10 mouse cellular contexts compared by ENCODE assay signal in the genomic region with DNA sequence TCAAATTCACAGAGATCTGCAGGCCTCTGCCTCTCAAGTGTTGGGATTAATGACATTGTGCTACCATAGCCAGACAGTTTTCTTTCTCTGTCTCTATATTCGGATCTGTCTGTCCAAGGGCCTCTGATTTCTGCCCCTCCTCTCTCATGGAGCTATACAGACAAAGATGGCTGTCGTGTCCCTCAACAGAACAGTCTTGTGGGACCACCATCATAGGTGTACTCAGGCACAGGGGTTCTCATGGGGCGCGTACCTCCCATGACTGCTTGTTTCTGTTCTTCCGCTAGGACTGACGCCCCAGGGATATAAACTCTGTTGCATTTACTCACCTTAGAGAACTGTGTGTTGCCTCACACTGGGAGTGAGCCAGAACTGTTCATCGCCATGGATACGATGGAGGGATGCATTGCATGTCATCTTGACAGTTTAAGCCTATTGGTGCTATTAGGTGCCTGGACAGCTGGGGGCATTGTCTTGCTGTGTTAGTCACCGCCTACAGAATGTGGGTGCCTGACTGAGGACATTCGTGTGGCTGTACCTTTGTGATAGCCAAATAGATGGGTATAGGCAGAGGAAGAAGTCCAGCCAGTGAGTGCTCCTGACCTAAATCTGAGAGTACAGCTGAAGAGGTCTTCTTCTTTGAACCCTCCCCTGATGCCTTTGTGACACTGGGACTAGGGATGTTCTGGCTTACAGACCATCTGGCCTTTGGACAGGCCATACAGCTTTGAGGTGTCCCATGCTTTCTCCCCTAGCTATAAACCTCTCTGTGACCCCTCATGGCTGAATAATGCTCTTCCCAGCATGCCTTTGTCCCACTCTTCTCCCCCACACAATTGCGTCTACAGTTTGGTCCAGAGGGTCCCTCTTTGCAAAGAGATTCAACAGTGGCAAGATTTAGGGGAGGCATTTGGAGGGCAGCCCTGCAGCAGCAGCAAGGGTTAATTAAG.
DNase-seq lines count a peak whose midpoint lies in the region; ATAC-seq lines count a peak whose summit lies in the region.
"Had no signal": no experiment of that assay in that cellular context is flagged by ENCODE, and none has a peak within 500 bp of the region (broad histone marks: within the 10 kb centered on the region; RNA-seq: fewer than 3 reads in every experiment).

No protein-coding gene starts in this region.

- no peak overlapping the region for H3K4me3 ChIP-seq in kidney, embryonic 16.5 days (ENCODE audit: low read length)
- H3K4me3 ChIP-seq in hindbrain, embryonic 14.5 days (replicated peaks; ENCODE audit: low read length): no peak overlapping the region
- no peak overlapping the region for H3K4me3 ChIP-seq in neural tube, embryonic 14.5 days (ENCODE audit: low read depth, low read length)
- H3K4me3 ChIP-seq: embryonic facial prominence, embryonic 15.5 days had no signal

- peak overlapping the region; percentile 81 for H3K27ac ChIP-seq in kidney, embryonic 16.5 days (ENCODE audit: low read length)
- no peak overlapping the region for H3K27ac ChIP-seq in hindbrain, embryonic 14.5 days
- H3K27ac ChIP-seq in neural tube, embryonic 14.5 days (ENCODE audit: low read depth, low read length): peak overlapping the region; percentile 22; the same call in 1 of the 2 replicates
- H3K27ac ChIP-seq: embryonic facial prominence, embryonic 15.5 days had no signal

- no peak overlapping the region for H3K9ac ChIP-seq in kidney, embryonic 16.5 days (replicated peaks; ENCODE audit: low read length)
- H3K9ac ChIP-seq in hindbrain, embryonic 14.5 days: no peak overlapping the region
- no peak overlapping the region for H3K9ac ChIP-seq in neural tube, embryonic 14.5 days (replicated peaks; ENCODE audit: low read depth, low read length)
- H3K9ac ChIP-seq: embryonic facial prominence, embryonic 15.5 days had no signal

- no peaks in the 10 kb centered on the region for H3K9me3 ChIP-seq in kidney, embryonic 16.5 days (ENCODE audit: low read length)
- no peaks in the 10 kb centered on the region for H3K9me3 ChIP-seq in hindbrain, embryonic 14.5 days (ENCODE audit: control insufficient read depth, low read length)
- no peaks in the 10 kb centered on the region for H3K9me3 ChIP-seq in neural tube, embryonic 14.5 days (ENCODE audit: control insufficient read depth, low read length)
- H3K9me3 ChIP-seq: embryonic facial prominence, embryonic 15.5 days had no signal

- no peak for DNase-seq in kidney, postnatal 10 days
- peak; percentile 75 for DNase-seq in embryo, embryonic 10.5 days (ENCODE audit: low spot score)
- no peak for DNase-seq in hindbrain, embryonic 14.5 days (ENCODE audit: low spot score)
- no peak for DNase-seq in thymus, postnatal 10 days (ENCODE audit: low spot score in 2 of 2)
- no peak for DNase-seq in heart, adult 9 months (ENCODE audit: low spot score in 2 of 2)
- DNase-seq in thymus, postnatal 0 days (ENCODE audit: low spot score): no peak
- DNase-seq: kidney, postnatal 4 days had no signal

- no peaks in the 10 kb centered on the region for H3K27me3 ChIP-seq in kidney, embryonic 16.5 days (ENCODE audit: insufficient read depth, low read length)
- H3K27me3 ChIP-seq in hindbrain, embryonic 14.5 days (ENCODE audit: control insufficient read depth, insufficient read depth, low read length): no peaks in the 10 kb centered on the region
- H3K27me3 ChIP-seq in neural tube, embryonic 14.5 days (ENCODE audit: control insufficient read depth, insufficient read depth, low read length): no peaks in the 10 kb centered on the region
- H3K27me3 ChIP-seq: embryonic facial prominence, embryonic 15.5 days had no signal

- H3K4me2 ChIP-seq in kidney, embryonic 16.5 days (replicated peaks; ENCODE audit: low read depth, low read length): no peak overlapping the region
- H3K4me2 ChIP-seq in hindbrain, embryonic 14.5 days (replicated peaks): no peak overlapping the region
- no peak overlapping the region for H3K4me2 ChIP-seq in neural tube, embryonic 14.5 days (ENCODE audit: low read depth, low read length)
- H3K4me2 ChIP-seq: embryonic facial prominence, embryonic 15.5 days had no signal

- 75% methylated on average over 11 of the region's 11 CpGs for WGBS in kidney, embryonic 16.5 days
- 35% methylated on average over 11 of the region's 11 CpGs for WGBS in hindbrain, embryonic 14.5 days
- WGBS in neural tube, embryonic 14.5 days: 24% methylated on average over 11 of the region's 11 CpGs

- H3K4me1 ChIP-seq in kidney, embryonic 16.5 days (ENCODE audit: insufficient read depth, low read length): peaks cover 28% of the 10 kb centered on the region; the same call in 1 of the 2 replicates
- peaks cover 26% of the 10 kb centered on the region for H3K4me1 ChIP-seq in hindbrain, embryonic 14.5 days (replicated peaks; ENCODE audit: control insufficient read depth, insufficient read depth, low read length)
- peaks cover 16% of the 10 kb centered on the region for H3K4me1 ChIP-seq in neural tube, embryonic 14.5 days (ENCODE audit: control insufficient read depth, insufficient read depth, low read length)

- H3K36me3 ChIP-seq in kidney, embryonic 16.5 days (ENCODE audit: insufficient read depth, low read length): no peaks in the 10 kb centered on the region
- no peaks in the 10 kb centered on the region for H3K36me3 ChIP-seq in hindbrain, embryonic 14.5 days (replicated peaks; ENCODE audit: control insufficient read depth, insufficient read depth)
- H3K36me3 ChIP-seq in neural tube, embryonic 14.5 days (ENCODE audit: control insufficient read depth, insufficient read depth, low read length): no peaks in the 10 kb centered on the region
- H3K36me3 ChIP-seq: embryonic facial prominence, embryonic 15.5 days had no signal

- peak; percentile 22; the same call in 1 of the 2 replicates for ATAC-seq in kidney, embryonic 16.5 days (ENCODE audit: low FRiP score, low TSS enrichment)
- peak; percentile 34; the same call in 1 of the 2 replicates for ATAC-seq in hindbrain, embryonic 14.5 days (ENCODE audit: low FRiP score)
- peak; percentile 65 for ATAC-seq in neural tube, embryonic 14.5 days (ENCODE audit: low read depth)
